Mouse (Mus musculus) brain, embryonic 14.5 days (tissue): ENCODE results near the gene Kat6b.

Experiments
- CTCF ChIP-seq: fragments of 200-500 bp; IDR thresholded peaks from 2 replicates; pipeline ENCODE4 v1.5.1; 2012; ENCODE audit warnings: inconsistent platforms, mild to moderate bottlenecking, moderate library complexity, borderline replicate concordance; ENCODE audit not compliant: insufficient read depth, insufficient read length; ENCODE audit errors: extremely low read depth
- POLR2A ChIP-seq: fragments of 200-500 bp; IDR thresholded peaks from 2 replicates; pipeline ENCODE4 v1.6.1; 2012; ENCODE audit warnings: mild to moderate bottlenecking, inconsistent platforms, borderline replicate concordance; ENCODE audit not compliant: poor library complexity, insufficient read depth, insufficient read length, severe bottlenecking; ENCODE audit errors: extremely low read depth

- no peak for TF ChIP-seq CTCF
- TF ChIP-seq POLR2A: no peak
Measured at GRCm38 (mm10) chr14:21519307-21519706, 38.1 kb downstream of the Kat6b start.
